Mouse (Mus musculus) hindbrain, embryonic 16.5 days (tissue): ENCODE data around the gene Fam240b. TPM values are rescaled to one million over a fixed set of nuclear protein-coding genes. Genes with fewer than 3 reads are reported as not detected.

Experiments
- polyA plus RNA-seq: library from polyadenylated mRNA; unstranded; fragments of >200 nt; fragmentation: Nextera tagmentation; extraction: Ambion mirVana; gene quantifications from 2 replicates; pipeline ENCODE4 v1.2.1, GENCODE M21; 2015

The Fam240b gene
- polyA plus RNA-seq, 1 experiment from 2014 or later, result 0.24 TPM

Other genes with a start within 250 kb of the Fam240b start
- gene Cdc14b, start 222.5 kb downstream of the Fam240b start, polyA plus RNA-seq, result 2.8 and 3.4 TPM in 2 replicates
- gene Aaed1, start 185.1 kb downstream of the Fam240b start, polyA plus RNA-seq, result 12.5 and 15.3 TPM in 2 replicates
- gene Ctsl, start 126.9 kb downstream of the Fam240b start, polyA plus RNA-seq, result 185 and 197 TPM in 2 replicates
- 26.6 and 27.3 TPM in 2 replicates for gene Cdk20, start 65.5 kb downstream of the Fam240b start, polyA plus RNA-seq